Mouse (Mus musculus) cortical plate, adult 2 months (tissue): Measurements from ENCODE around the gene Aak1.

ENCODE experiments used
- CTCF ChIP-seq: fragments of 200-500 bp; IDR thresholded peaks from 2 replicates; pipeline ENCODE4 v1.5.1; 2011; ENCODE audit warnings: mild to moderate bottlenecking, control low read depth, low read length; ENCODE audit not compliant: insufficient read depth; ENCODE audit errors: extremely low read depth
- POLR2A ChIP-seq: fragments of 200-500 bp; IDR thresholded peaks from 2 replicates; pipeline ENCODE4 v1.6.1; 2011; ENCODE audit warnings: mild to moderate bottlenecking, low read length, control low read depth; ENCODE audit not compliant: insufficient read depth; ENCODE audit errors: extremely low read depth

DNA sequence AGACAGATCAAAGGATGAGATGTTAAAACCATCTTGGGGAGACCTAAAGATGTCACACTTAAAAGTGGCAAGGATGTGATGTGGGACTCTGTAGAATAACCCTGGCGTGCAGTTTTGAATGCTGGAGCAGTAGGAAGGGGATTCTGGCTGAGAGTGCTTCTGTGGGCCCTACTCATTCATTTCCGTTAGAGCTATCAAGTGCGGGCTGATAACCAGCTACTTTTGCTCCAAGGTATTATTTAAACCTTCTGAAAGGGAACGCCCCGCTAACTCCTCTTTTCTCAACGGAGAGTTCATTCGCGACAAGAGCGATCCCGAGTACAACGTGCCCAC, 192.7 kb downstream of the Aak1 start:
- TF ChIP-seq CTCF (no peak), POLR2A (no peak)
